Mouse (Mus musculus): ENCODE data around the gene Gm10073.

DNA sequence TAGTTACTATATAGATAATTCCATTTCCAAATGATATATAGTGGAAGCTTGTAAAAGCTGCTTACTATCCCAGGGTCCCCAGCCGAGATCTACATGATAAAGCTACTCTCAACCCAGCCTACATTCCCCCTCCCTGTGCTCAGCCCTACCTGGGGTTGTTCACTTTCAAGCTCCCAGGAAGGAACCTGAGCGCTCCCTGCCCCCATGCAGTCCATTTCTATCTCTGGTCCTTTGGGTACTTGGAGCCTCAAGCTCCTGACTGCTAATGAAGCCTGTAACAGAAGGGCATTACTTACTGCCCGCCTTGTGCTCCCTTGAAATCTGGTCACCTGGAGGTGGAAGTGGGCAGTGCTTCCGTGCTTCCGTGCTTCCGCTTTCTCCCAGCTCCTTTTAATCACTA lies 45.1 kb upstream of the Gm10073 start:
- TF ChIP-seq CTCF (IDR thresholded peaks at IDR 0.05; ENCODE audit: low read depth) (no peak), EP300 (IDR thresholded peaks at IDR 0.05; ENCODE audit: low read depth) (no peak)
